Mouse (Mus musculus): ENCODE results near the gene Ap5b1. TPM values are rescaled to one million over a fixed set of nuclear protein-coding genes. Genes with fewer than 3 reads are reported as not detected.

Ap5b1 gene
- polyA plus RNA-seq, 1 experiment from 2014 or later, result 1.8 TPM

DNA sequence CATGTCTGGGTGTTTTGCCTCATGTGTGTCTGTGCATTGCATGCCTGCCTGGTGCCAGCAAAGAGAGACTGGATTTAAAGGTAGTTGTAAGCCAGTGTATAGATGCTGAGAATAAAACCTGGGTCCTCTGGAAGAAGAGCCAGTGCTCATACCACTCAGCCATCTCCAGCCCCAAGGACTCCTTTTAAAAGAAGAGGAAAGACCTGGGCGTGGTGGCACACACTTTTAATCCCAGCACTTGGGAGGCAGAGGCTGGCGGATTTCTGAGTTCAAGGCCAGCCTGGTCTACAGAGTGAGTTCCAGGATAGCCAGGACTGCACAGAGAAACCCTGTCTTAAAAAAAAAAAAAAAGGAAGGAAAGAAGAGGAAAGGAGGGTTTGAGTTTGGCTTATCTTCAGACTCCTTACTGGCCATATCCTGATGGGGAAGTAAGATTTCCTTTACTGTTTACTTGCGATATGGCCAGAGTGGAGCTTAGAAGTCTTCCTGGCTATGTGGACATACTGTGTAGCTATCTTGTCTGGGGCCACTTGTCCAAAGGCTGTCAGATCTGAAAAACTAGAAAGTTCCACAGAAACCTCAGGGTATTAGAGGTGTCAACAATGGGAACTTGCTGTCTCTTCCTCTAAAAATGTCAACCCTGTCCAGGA lies 45.1 kb downstream of the Ap5b1 start:
- Histone ChIP-seq H3K4me1 (replicated peaks) (peaks cover 19% of the 10 kb centered on the region), H3K27ac (no peak overlapping the region), H3K27me3 (no peaks in the 10 kb centered on the region), H3K9ac (replicated peaks) (no peak overlapping the region), H3K36me3 (peaks cover 12% of the 10 kb centered on the region), H3K4me3 (replicated peaks) (no peak overlapping the region), H3K4me2 (no peak overlapping the region), H3K9me3 (no peaks in the 10 kb centered on the region)
- no peak for ATAC-seq (ENCODE audit: insufficient number of reproducible peaks, insufficient read depth, low FRiP score, low TSS enrichment, low read depth)
- 75% methylated on average over 3 of the region's 3 CpGs for WGBS

DNA sequence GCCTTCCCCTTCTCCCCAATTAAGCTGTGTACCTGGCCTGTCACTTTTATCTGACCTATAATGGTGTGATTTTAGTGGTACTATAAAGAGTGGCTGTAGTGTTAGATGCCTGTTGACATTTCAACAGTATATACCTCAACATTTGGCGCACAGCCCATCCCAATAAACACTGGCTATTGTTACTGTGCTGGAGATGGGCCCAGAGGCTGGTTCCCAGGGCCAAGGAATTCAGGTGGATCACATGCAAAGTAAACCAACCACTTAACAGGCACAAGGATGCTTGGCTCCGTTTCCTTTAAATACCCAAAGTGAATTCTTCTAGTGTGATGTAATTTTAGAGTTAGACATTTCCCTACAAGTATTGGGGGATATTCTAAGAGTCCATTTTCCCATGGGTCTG lies 47.1 kb downstream of the Ap5b1 start:
- Histone ChIP-seq H3K36me3 (no peaks in the 10 kb centered on the region), H3K27ac (no peak overlapping the region), H3K4me2 (no peak overlapping the region), H3K4me3 (replicated peaks) (no peak overlapping the region), H3K27me3 (no peaks in the 10 kb centered on the region), H3K4me1 (replicated peaks) (peaks cover 7% of the 10 kb centered on the region), H3K9ac (replicated peaks) (no peak overlapping the region), H3K9me3 (no peaks in the 10 kb centered on the region)
- 64% methylated on average over 2 of the region's 2 CpGs for WGBS
- no peak for ATAC-seq (ENCODE audit: insufficient number of reproducible peaks, insufficient read depth, low FRiP score, low TSS enrichment, low read depth)

- 80% methylated on average over 4 of the region's 4 CpGs for WGBS
- Histone ChIP-seq H3K4me2 (no peak overlapping the region), H3K27me3 (no peaks in the 10 kb centered on the region; the same call in 1 of the 2 replicates), H3K9ac (replicated peaks) (no peak overlapping the region), H3K4me3 (replicated peaks) (no peak overlapping the region), H3K9me3 (no peaks in the 10 kb centered on the region), H3K36me3 (no peaks in the 10 kb centered on the region), H3K4me1 (replicated peaks) (no peaks in the 10 kb centered on the region), H3K27ac (no peak overlapping the region)
- no peak for ATAC-seq (ENCODE audit: insufficient number of reproducible peaks, insufficient read depth, low FRiP score, low TSS enrichment, low read depth)
Observed at GRCm38 (mm10) chr19:5620007-5620406, 52.2 kb downstream of the Ap5b1 start.

Other genes with a start within 250 kb of the Ap5b1 start
- gene Catsper1, start 232.3 kb upstream of the Ap5b1 start, polyA plus RNA-seq (2016; fragmentation: Nextera tagmentation; extraction: Ambion mirVana), result not detected in 2 replicates
- 1.4 and 1.9 TPM in 2 replicates for gene Cst6, start 218.5 kb upstream of the Ap5b1 start, polyA plus RNA-seq (2016; fragmentation: Nextera tagmentation; extraction: Ambion mirVana)
- gene Eif1ad, start 201.3 kb upstream of the Ap5b1 start, polyA plus RNA-seq (2016; fragmentation: Nextera tagmentation; extraction: Ambion mirVana), result 68.6 and 73.5 TPM in 2 replicates
- 453 and 465 TPM in 2 replicates for gene Banf1, start 200.9 kb upstream of the Ap5b1 start, polyA plus RNA-seq (2016; fragmentation: Nextera tagmentation; extraction: Ambion mirVana)
- gene Sart1, start 179.3 kb upstream of the Ap5b1 start, polyA plus RNA-seq (2016; fragmentation: Nextera tagmentation; extraction: Ambion mirVana), result 111 and 118 TPM in 2 replicates
- 0.20 TPM in 2 replicates for gene Tsga10ip, start 165.5 kb upstream of the Ap5b1 start, polyA plus RNA-seq (2016; fragmentation: Nextera tagmentation; extraction: Ambion mirVana)
- gene Drap1, start 143.0 kb upstream of the Ap5b1 start, polyA plus RNA-seq (2016; fragmentation: Nextera tagmentation; extraction: Ambion mirVana), result 310 and 324 TPM in 2 replicates
- 65.0 and 69.1 TPM in 2 replicates for gene AI837181, start 142.9 kb upstream of the Ap5b1 start, polyA plus RNA-seq (2016; fragmentation: Nextera tagmentation; extraction: Ambion mirVana)
- not detected in 2 replicates for gene Fosl1, start 120.5 kb upstream of the Ap5b1 start, polyA plus RNA-seq (2016; fragmentation: Nextera tagmentation; extraction: Ambion mirVana)
- 10.4 and 10.8 TPM in 2 replicates for gene Ccdc85b, start 110.1 kb upstream of the Ap5b1 start, polyA plus RNA-seq (2016; fragmentation: Nextera tagmentation; extraction: Ambion mirVana)
- 130 and 140 TPM in 2 replicates for gene Fibp, start 107.4 kb upstream of the Ap5b1 start, polyA plus RNA-seq (2016; fragmentation: Nextera tagmentation; extraction: Ambion mirVana)
- gene Ctsw, start 99.5 kb upstream of the Ap5b1 start, polyA plus RNA-seq (2016; fragmentation: Nextera tagmentation; extraction: Ambion mirVana), result 2.2 and 2.9 TPM in 2 replicates
- 138 and 139 TPM in 2 replicates for gene Efemp2, start 94.1 kb upstream of the Ap5b1 start, polyA plus RNA-seq (2016; fragmentation: Nextera tagmentation; extraction: Ambion mirVana)
- 43.4 and 43.7 TPM in 2 replicates for gene Mus81, start 79.6 kb upstream of the Ap5b1 start, polyA plus RNA-seq (2016; fragmentation: Nextera tagmentation; extraction: Ambion mirVana)
- 2,525 and 2,543 TPM in 2 replicates for gene Cfl1, start 77.6 kb upstream of the Ap5b1 start, polyA plus RNA-seq (2016; fragmentation: Nextera tagmentation; extraction: Ambion mirVana)
- gene 1700020D05Rik, start 64.2 kb upstream of the Ap5b1 start, polyA plus RNA-seq (2016; fragmentation: Nextera tagmentation; extraction: Ambion mirVana), result 0.20 and 0.42 TPM in 2 replicates
- 9.3 and 10.1 TPM in 2 replicates for gene Snx32, start 57.5 kb upstream of the Ap5b1 start, polyA plus RNA-seq (2016; fragmentation: Nextera tagmentation; extraction: Ambion mirVana)
- 1.2 TPM in 2 replicates for gene Ovol1, start 7.4 kb upstream of the Ap5b1 start, polyA plus RNA-seq (2016; fragmentation: Nextera tagmentation; extraction: Ambion mirVana)
- gene Rnaseh2c, start 33.8 kb downstream of the Ap5b1 start, polyA plus RNA-seq (2016; fragmentation: Nextera tagmentation; extraction: Ambion mirVana), result 171 and 193 TPM in 2 replicates
- 56.3 and 60.1 TPM in 2 replicates for gene Kat5, start 42.2 kb downstream of the Ap5b1 start, polyA plus RNA-seq (2016; fragmentation: Nextera tagmentation; extraction: Ambion mirVana)
- gene Rela, start 69.5 kb downstream of the Ap5b1 start, polyA plus RNA-seq (2016; fragmentation: Nextera tagmentation; extraction: Ambion mirVana), result 44.7 and 45.9 TPM in 2 replicates
- gene Sipa1, start 95.7 kb downstream of the Ap5b1 start, polyA plus RNA-seq (2016; fragmentation: Nextera tagmentation; extraction: Ambion mirVana), result 26.5 and 27.6 TPM in 2 replicates
- gene Map3k11, start 120.7 kb downstream of the Ap5b1 start, polyA plus RNA-seq (2016; fragmentation: Nextera tagmentation; extraction: Ambion mirVana), result 19.4 and 19.6 TPM in 2 replicates
- gene Pcnx3, start 120.9 kb downstream of the Ap5b1 start, polyA plus RNA-seq (2016; fragmentation: Nextera tagmentation; extraction: Ambion mirVana), result 35.9 and 38.3 TPM in 2 replicates
- 0.40 TPM in 1 of 2 replicates, not detected in the other for gene Kcnk7, start 136.3 kb downstream of the Ap5b1 start, polyA plus RNA-seq (2016; fragmentation: Nextera tagmentation; extraction: Ambion mirVana)
- 15.9 and 16.5 TPM in 2 replicates for gene Ehbp1l1, start 158.3 kb downstream of the Ap5b1 start, polyA plus RNA-seq (2016; fragmentation: Nextera tagmentation; extraction: Ambion mirVana)
- gene Fam89b, start 161.6 kb downstream of the Ap5b1 start, polyA plus RNA-seq (2016; fragmentation: Nextera tagmentation; extraction: Ambion mirVana), result 140 and 143 TPM in 2 replicates
- gene Ltbp3, start 172.9 kb downstream of the Ap5b1 start, polyA plus RNA-seq (2016; fragmentation: Nextera tagmentation; extraction: Ambion mirVana), result 17.0 and 30.3 TPM in 2 replicates
- gene Scyl1, start 203.4 kb downstream of the Ap5b1 start, polyA plus RNA-seq (2016; fragmentation: Nextera tagmentation; extraction: Ambion mirVana), result 74.9 and 78.0 TPM in 2 replicates